Mouse (Mus musculus) lung, postnatal 0 days (tissue): ENCODE data around the gene C2cd6. TPM values are rescaled to one million over a fixed set of nuclear protein-coding genes. Genes with fewer than 3 reads are reported as not detected.
A peak's percentile ranks its signal among the peaks of the same experiment; 100 is the strongest.

Source experiments
- ATAC-seq: fragments of 200-750 bp; cut with Nextera tagmentation; 2 replicates; pipeline ENCODE4 v1.8.0; 2017; ENCODE audit warnings: moderate library complexity
- DNase-seq: peaks from one replicate; pipeline ENCODE4 v3.0.0-alpha.2; 2016; ENCODE audit warnings: low spot score
- H3K27ac ChIP-seq: fragments of 300-500 bp; sonication (generic); 2 replicates; pipeline ENCODE4 v1.5.1; 2014; ENCODE audit warnings: antibody characterized with exemption, mild to moderate bottlenecking, low read length, mixed read lengths
- H3K27me3 ChIP-seq: fragments of 300-500 bp; sonication (generic); replicated peaks from 2 replicates; pipeline ENCODE4 v1.6.1; 2014; ENCODE audit warnings: low read length, mixed read lengths; ENCODE audit not compliant: insufficient read depth
- H3K36me3 ChIP-seq: fragments of 300-500 bp; sonication (generic); 2 replicates; pipeline ENCODE4 v1.6.1; 2014; ENCODE audit warnings: low read length, mixed read lengths; ENCODE audit not compliant: insufficient read depth
- H3K4me1 ChIP-seq: fragments of 300-500 bp; sonication (generic); 2 replicates; pipeline ENCODE4 v1.6.1; 2014; ENCODE audit warnings: antibody characterized with exemption, low read depth, low read length, mixed read lengths; ENCODE audit not compliant: insufficient read depth
- H3K4me2 ChIP-seq: fragments of 300-500 bp; sonication (generic); replicated peaks from 2 replicates; pipeline ENCODE4 v1.6.1; 2014; ENCODE audit warnings: low read depth, mild to moderate bottlenecking, low read length, moderate library complexity, mixed read lengths
- H3K4me3 ChIP-seq: fragments of 300-500 bp; sonication (generic); 2 replicates; pipeline ENCODE4 v1.5.1; 2014; ENCODE audit warnings: low read depth, low read length
- H3K9ac ChIP-seq: fragments of 300-500 bp; sonication (generic); replicated peaks from 2 replicates; pipeline ENCODE4 v1.6.1; 2014; ENCODE audit warnings: low read depth, mild to moderate bottlenecking
- H3K9me3 ChIP-seq: fragments of 300-500 bp; sonication (generic); 2 replicates; pipeline ENCODE4 v1.6.1; 2016; ENCODE audit warnings: low read length, mixed read lengths
- CTCF ChIP-seq: IDR thresholded peaks from 2 replicates; pipeline ENCODE4 v1.5.1; 2016; ENCODE audit warnings: antibody characterized with exemption, mild to moderate bottlenecking
- EP300 ChIP-seq: IDR thresholded peaks from 2 replicates; pipeline ENCODE4 v1.6.1; 2016; ENCODE audit warnings: antibody characterized with exemption, mild to moderate bottlenecking, control low read depth
- WGBS: fragments of 180-500 bp; shearing (Covaris S2); extraction: QIAGEN DNeasy Blood & Tissue Kit; methylation state at CpG from one replicate; pipeline ENCODE4 v1.1.7; 2014; 5-methylcytosine and 5-hydroxymethylcytosine counted together
- polyA plus RNA-seq: library from polyadenylated mRNA; unstranded; fragments of >200 nt; fragmentation: Nextera tagmentation; extraction: Ambion mirVana; gene quantifications from 2 replicates; pipeline ENCODE4 v1.2.1, GENCODE M21; 2015

The C2cd6 gene
- polyA plus RNA-seq, 1 experiment from 2014 or later, result not detected

DNA sequence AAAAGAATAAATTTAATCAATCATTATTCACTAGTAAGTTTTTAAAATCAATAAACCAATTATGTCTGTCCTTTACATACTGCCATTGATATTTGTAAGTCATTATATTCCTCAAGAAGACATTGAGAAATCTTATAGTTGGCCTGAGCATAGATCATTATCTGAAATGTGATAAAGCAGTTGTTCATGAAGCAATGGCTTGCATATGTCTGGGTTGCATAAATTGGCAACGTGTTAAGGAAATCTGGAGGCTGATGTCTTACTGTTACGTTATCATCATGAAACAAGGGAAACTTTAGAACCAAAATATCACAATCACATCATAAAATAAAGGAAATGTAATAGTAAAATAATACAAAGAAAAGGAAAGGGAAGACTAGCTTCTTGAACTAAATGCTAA lies 43.4 kb downstream of the C2cd6 start:
- no peaks in the 10 kb centered on the region for H3K36me3 ChIP-seq
- no peaks in the 10 kb centered on the region for H3K9me3 ChIP-seq
- DNase-seq, result peak; percentile 69
- no peak overlapping the region for H3K9ac ChIP-seq
- H3K4me1 ChIP-seq, result no peaks in the 10 kb centered on the region
- TF ChIP-seq CTCF, result no peak
- no peak for TF ChIP-seq EP300
- ATAC-seq, result no peak
- H3K27ac ChIP-seq, result no peak overlapping the region
- no peak overlapping the region for H3K4me2 ChIP-seq
- 39% methylated on average over 2 of the region's 2 CpGs for WGBS
- H3K4me3 ChIP-seq, result no peak overlapping the region
- H3K27me3 ChIP-seq, result no peaks in the 10 kb centered on the region

DNA sequence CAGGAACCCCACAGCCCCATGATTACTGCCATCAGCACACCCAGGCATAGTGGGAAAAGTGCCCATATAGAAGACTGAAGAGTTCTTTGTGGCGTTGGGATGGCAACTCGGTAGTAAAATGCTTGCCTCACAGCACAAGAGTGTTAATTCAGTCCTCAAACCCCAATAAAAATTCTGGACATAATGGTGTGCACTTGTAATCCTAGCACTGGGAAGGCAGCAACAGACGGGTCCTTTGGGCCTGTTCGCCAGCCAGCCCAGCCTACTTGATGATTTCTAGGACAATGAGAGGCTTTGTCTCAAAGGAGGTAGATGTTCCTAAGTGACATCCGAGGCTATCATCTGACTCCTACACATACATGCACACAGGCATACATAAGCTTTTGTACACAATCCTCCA lies 57.0 kb downstream of the C2cd6 start:
- TF ChIP-seq CTCF (no peak), EP300 (no peak)
- Histone ChIP-seq H3K27ac (no peak overlapping the region), H3K4me1 (no peaks in the 10 kb centered on the region), H3K27me3 (no peaks in the 10 kb centered on the region), H3K4me2 (no peak overlapping the region), H3K36me3 (no peaks in the 10 kb centered on the region), H3K9ac (no peak overlapping the region), H3K4me3 (no peak overlapping the region), H3K9me3 (no peaks in the 10 kb centered on the region)
- ATAC-seq (no peak), DNase-seq (no peak)
- 74% methylated on average over 5 of the region's 5 CpGs for WGBS

DNA sequence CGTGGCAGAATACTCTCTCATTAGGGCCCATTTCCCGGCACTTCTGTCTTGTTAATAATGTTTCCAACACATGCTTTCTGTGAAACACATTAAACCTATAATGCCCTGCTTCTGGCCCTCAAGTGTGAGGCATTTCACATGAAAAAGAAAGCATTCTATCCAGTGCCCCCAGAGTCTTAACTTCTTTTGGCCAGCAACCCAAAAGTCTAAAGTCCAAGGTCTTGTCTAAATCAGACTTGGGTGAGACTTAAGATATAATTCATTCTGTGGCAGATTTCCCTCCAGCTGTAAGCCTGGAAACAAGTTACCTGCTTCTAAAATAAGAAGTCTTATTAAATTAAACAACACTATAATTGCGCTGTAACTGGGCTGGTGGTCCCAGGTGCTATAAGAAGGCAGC lies 73.1 kb downstream of the C2cd6 start:
- H3K9ac ChIP-seq, result no peak overlapping the region
- no peak for DNase-seq
- H3K9me3 ChIP-seq, result no peaks in the 10 kb centered on the region
- WGBS, result 76% methylated on average over 3 of the region's 3 CpGs
- H3K27ac ChIP-seq, result no peak overlapping the region
- H3K4me3 ChIP-seq, result no peak overlapping the region
- H3K36me3 ChIP-seq, result no peaks in the 10 kb centered on the region
- no peaks in the 10 kb centered on the region for H3K27me3 ChIP-seq
- no peak for ATAC-seq
- H3K4me2 ChIP-seq, result no peak overlapping the region
- TF ChIP-seq CTCF, result no peak
- no peak for TF ChIP-seq EP300
- H3K4me1 ChIP-seq, result no peaks in the 10 kb centered on the region

DNA sequence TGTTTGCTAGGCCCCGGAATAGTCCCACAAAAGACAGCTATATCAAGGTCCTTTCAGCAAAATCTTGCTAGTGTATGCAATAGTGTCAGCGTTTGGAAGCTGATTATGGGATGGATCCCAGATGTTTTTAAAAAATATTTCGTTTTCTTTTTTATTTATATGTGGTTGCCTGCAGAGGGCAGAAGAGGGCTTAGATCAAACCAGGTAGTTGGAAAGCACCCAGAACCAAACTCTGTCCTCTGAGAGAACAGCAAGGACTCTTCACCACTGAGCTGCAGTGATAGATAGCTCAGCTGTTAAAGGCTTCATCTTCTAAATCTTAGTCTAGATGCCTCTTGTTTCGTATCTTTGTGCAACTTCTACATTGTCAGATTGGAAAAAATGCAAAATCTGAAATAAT lies 85.5 kb downstream of the C2cd6 start:
- Histone ChIP-seq H3K4me2 (no peak overlapping the region), H3K9ac (no peak overlapping the region), H3K4me1 (no peaks in the 10 kb centered on the region), H3K9me3 (no peaks in the 10 kb centered on the region), H3K27ac (no peak overlapping the region), H3K27me3 (no peaks in the 10 kb centered on the region), H3K4me3 (no peak overlapping the region), H3K36me3 (no peaks in the 10 kb centered on the region)
- WGBS, result 29% methylated on average over 4 of the region's 4 CpGs
- TF ChIP-seq CTCF (peak; percentile 54), EP300 (no peak)
- ATAC-seq (no peak), DNase-seq (peak; percentile 76)

Other genes with a start within 250 kb of the C2cd6 start
- 10.1 and 12.3 TPM in 2 replicates for gene Trak2, start 121.5 kb downstream of the C2cd6 start, polyA plus RNA-seq
- gene Stradb, start 121.4 kb downstream of the C2cd6 start, polyA plus RNA-seq, result 19.8 and 21.6 TPM in 2 replicates
- gene Tmem237, start 25.5 kb upstream of the C2cd6 start, polyA plus RNA-seq, result 27.4 and 30.1 TPM in 2 replicates
- 0.23 and 0.27 TPM in 2 replicates for gene Mpp4, start 68.5 kb upstream of the C2cd6 start, polyA plus RNA-seq
- gene Als2, start 142.3 kb upstream of the C2cd6 start, polyA plus RNA-seq, result 3.4 and 4.0 TPM in 2 replicates
- gene Cdk15, start 162.0 kb upstream of the C2cd6 start, polyA plus RNA-seq, result 0.13 and 0.35 TPM in 2 replicates